Mouse (Mus musculus) kidney, postnatal 0 days (tissue): ENCODE results near the gene Dnajc16. TPM values are rescaled to one million over a fixed set of nuclear protein-coding genes. Genes with fewer than 3 reads are reported as not detected.

Source experiments
- ATAC-seq: fragments of 200-750 bp; cut with Nextera tagmentation; replicated peaks from 2 replicates; pipeline ENCODE4 v1.8.0; 2017; ENCODE audit warnings: low read depth, moderate number of reproducible peaks, moderate TSS enrichment, moderate library complexity; ENCODE audit not compliant: low FRiP score
- DNase-seq: peaks from one replicate; pipeline ENCODE4 v3.0.0-alpha.2; 2016; ENCODE audit warnings: low spot score
- H3K27ac ChIP-seq: fragments of 300-500 bp; sonication (generic); 2 replicates; pipeline ENCODE4 v1.5.1; 2014; ENCODE audit warnings: mild to moderate bottlenecking
- H3K27me3 ChIP-seq: fragments of 300-500 bp; sonication (generic); 2 replicates; pipeline ENCODE4 v1.6.1; 2014; ENCODE audit warnings: low read length, mixed read lengths; ENCODE audit not compliant: insufficient read depth
- H3K36me3 ChIP-seq: fragments of 300-500 bp; sonication (generic); 2 replicates; pipeline ENCODE4 v1.6.1; 2014; ENCODE audit warnings: low read length, mixed read lengths; ENCODE audit not compliant: insufficient read depth
- H3K4me1 ChIP-seq: fragments of 300-500 bp; sonication (generic); replicated peaks from 2 replicates; pipeline ENCODE4 v1.6.1; 2014; ENCODE audit warnings: antibody characterized with exemption, low read length, mixed read lengths; ENCODE audit not compliant: insufficient read depth
- H3K4me2 ChIP-seq: fragments of 300-500 bp; sonication (generic); 2 replicates; pipeline ENCODE4 v1.6.1; 2014; ENCODE audit warnings: mild to moderate bottlenecking, low read length, moderate library complexity, mixed read lengths
- H3K4me3 ChIP-seq: fragments of 300-500 bp; sonication (generic); replicated peaks from 2 replicates; pipeline ENCODE4 v1.5.1; 2014; ENCODE audit warnings: low read depth, low read length
- H3K9ac ChIP-seq: fragments of 300-500 bp; sonication (generic); 2 replicates; pipeline ENCODE4 v1.6.1; 2014; ENCODE audit warnings: low read depth, low read length
- H3K9me3 ChIP-seq: fragments of 300-500 bp; sonication (generic); replicated peaks from 2 replicates; pipeline ENCODE4 v1.6.1; 2016; ENCODE audit warnings: low read length, inconsistent platforms, mixed read lengths
- CTCF ChIP-seq: IDR thresholded peaks from 2 replicates; pipeline ENCODE4 v1.5.1; 2016; ENCODE audit warnings: antibody characterized with exemption, low read depth, mild to moderate bottlenecking, moderate library complexity
- WGBS: fragments of 180-500 bp; shearing (Covaris S2); extraction: QIAGEN DNeasy Blood & Tissue Kit; methylation state at CpG from one replicate; pipeline ENCODE4 v1.1.7; 2014; 5-methylcytosine and 5-hydroxymethylcytosine counted together
- polyA plus RNA-seq: library from polyadenylated mRNA; unstranded; fragments of >200 nt; fragmentation: Nextera tagmentation; extraction: Ambion mirVana; gene quantifications from 2 replicates; pipeline ENCODE4 v1.2.1, GENCODE M21; 2015

The Dnajc16 gene
- polyA plus RNA-seq, 1 experiment from 2014 or later = 5.2 TPM

DNA sequence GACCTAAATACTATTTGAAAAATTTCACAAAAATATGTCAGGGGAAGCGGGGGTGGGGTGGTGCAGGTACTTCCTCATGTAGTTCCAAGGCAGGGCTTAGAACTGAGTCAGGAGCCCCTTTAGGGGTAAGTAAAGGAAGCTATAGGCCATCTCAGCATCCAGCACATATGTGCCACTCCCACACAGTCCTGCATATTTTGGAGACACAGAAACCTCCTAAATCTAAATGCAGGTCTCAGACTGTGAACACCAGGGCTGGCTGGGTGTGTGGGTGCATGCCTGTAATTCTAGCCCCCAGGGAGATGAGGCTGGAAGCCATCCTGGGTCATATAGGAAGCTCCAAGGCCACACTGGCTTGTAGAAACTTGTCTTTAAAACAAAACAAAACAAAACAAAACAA, 79.5 kb downstream of the Dnajc16 start:
- H3K4me2 ChIP-seq = no peak overlapping the region
- H3K27ac ChIP-seq = no peak overlapping the region
- H3K36me3 ChIP-seq = peaks cover 36% of the 10 kb centered on the region
- H3K9ac ChIP-seq = no peak overlapping the region
- H3K4me3 ChIP-seq = no peak overlapping the region
- no peak for DNase-seq
- H3K4me1 ChIP-seq = peaks cover 17% of the 10 kb centered on the region
- H3K27me3 ChIP-seq = no peaks in the 10 kb centered on the region
- 88% methylated on average over 1 of the region's 1 CpGs for WGBS
- no peaks in the 10 kb centered on the region for H3K9me3 ChIP-seq
- TF ChIP-seq CTCF = no peak
- no peak for ATAC-seq

Other genes starting within 250 kb of the Dnajc16 start
- 58.1 and 64.6 TPM in 2 replicates for gene Fblim1, start 184.8 kb downstream of the Dnajc16 start, polyA plus RNA-seq
- 7.7 and 9.5 TPM in 2 replicates for gene Tmem82, start 172.3 kb downstream of the Dnajc16 start, polyA plus RNA-seq
- gene Slc25a34, start 167.1 kb downstream of the Dnajc16 start, polyA plus RNA-seq = 1.9 and 2.3 TPM in 2 replicates
- 6.0 and 6.2 TPM in 2 replicates for gene Plekhm2, start 126.0 kb downstream of the Dnajc16 start, polyA plus RNA-seq
- not detected in 2 replicates for gene Rsc1a1, start 105.3 kb downstream of the Dnajc16 start, polyA plus RNA-seq
- 16.4 and 16.8 TPM in 2 replicates for gene Ddi2, start 67.5 kb downstream of the Dnajc16 start, polyA plus RNA-seq
- 1.4 and 1.8 TPM in 2 replicates for gene Agmat, start 44.3 kb downstream of the Dnajc16 start, polyA plus RNA-seq
- 20.0 and 23.0 TPM in 2 replicates for gene Casp9, start 2.7 kb upstream of the Dnajc16 start, polyA plus RNA-seq
- 0.18 TPM in 1 of 2 replicates, not detected in the other for gene Cela2a, start 35.2 kb upstream of the Dnajc16 start, polyA plus RNA-seq
- gene Ctrc, start 55.4 kb upstream of the Dnajc16 start, polyA plus RNA-seq = not detected in 2 replicates
- gene Efhd2, start 84.0 kb upstream of the Dnajc16 start, polyA plus RNA-seq = 48.3 and 51.3 TPM in 2 replicates
- 0.32 and 0.50 TPM in 2 replicates for gene Fhad1, start 224.2 kb upstream of the Dnajc16 start, polyA plus RNA-seq